Mouse (Mus musculus) heart, embryonic 15.5 days (tissue): ENCODE measurements around the gene Mex3b. TPM values are rescaled to one million over a fixed set of nuclear protein-coding genes. Genes with fewer than 3 reads are reported as not detected.

ENCODE experiments used
- ATAC-seq: fragments of 200-750 bp; cut with Nextera tagmentation; replicated peaks from 2 replicates; pipeline ENCODE4 v1.8.0; 2017; ENCODE audit warnings: low read depth, moderate TSS enrichment; ENCODE audit not compliant: insufficient number of reproducible peaks, insufficient read depth, low FRiP score
- H3K27ac ChIP-seq: fragments of 300-500 bp; sonication (generic); 2 replicates; pipeline ENCODE4 v1.5.1; 2015; ENCODE audit warnings: mild to moderate bottlenecking, inconsistent platforms
- H3K27me3 ChIP-seq: fragments of 300-500 bp; sonication (generic); 2 replicates; pipeline ENCODE4 v1.6.1; 2015; ENCODE audit warnings: inconsistent platforms
- H3K36me3 ChIP-seq: fragments of 300-500 bp; sonication (generic); 2 replicates; pipeline ENCODE4 v1.6.1; 2015; ENCODE audit warnings: mild to moderate bottlenecking, inconsistent platforms
- H3K4me1 ChIP-seq: fragments of 300-500 bp; sonication (generic); replicated peaks from 2 replicates; pipeline ENCODE4 v1.6.1; 2015; ENCODE audit warnings: inconsistent platforms
- H3K4me2 ChIP-seq: fragments of 300-500 bp; sonication (generic); 2 replicates; pipeline ENCODE4 v1.6.1; 2015; ENCODE audit warnings: inconsistent platforms, mild to moderate bottlenecking, moderate library complexity
- H3K4me3 ChIP-seq: fragments of 300-500 bp; sonication (generic); 2 replicates; pipeline ENCODE4 v1.5.1; 2015; ENCODE audit warnings: mild to moderate bottlenecking, inconsistent platforms
- H3K9ac ChIP-seq: fragments of 300-500 bp; sonication (generic); 2 replicates; pipeline ENCODE4 v1.6.1; 2015; ENCODE audit warnings: mild to moderate bottlenecking, inconsistent platforms
- H3K9me3 ChIP-seq: fragments of 300-500 bp; sonication (generic); replicated peaks from 2 replicates; pipeline ENCODE4 v1.6.1; 2016; ENCODE audit warnings: inconsistent platforms
- WGBS: fragments of 180-500 bp; shearing (Covaris S2); methylation state at CpG from one replicate; pipeline ENCODE4 v1.1.7; 2015; ENCODE audit warnings: mixed read lengths; 5-methylcytosine and 5-hydroxymethylcytosine counted together
- polyA plus RNA-seq: library from polyadenylated mRNA; unstranded; fragments of >200 nt; fragmentation: Nextera tagmentation; extraction: Ambion mirVana; gene quantifications from 2 replicates; pipeline ENCODE4 v1.2.1, GENCODE M21; 2015

Mex3b gene
- polyA plus RNA-seq, 1 experiment from 2014 or later: 5.4 TPM

GRCm38 (mm10) chr7:82868309-82869230, 1.4 kb downstream of the Mex3b start:
- Histone ChIP-seq H3K36me3 (no peaks in the 10 kb centered on the region), H3K9ac (peak overlapping the region; percentile 98), H3K4me2 (peak overlapping the region; percentile 92), H3K27ac (peak overlapping the region; percentile 99), H3K4me3 (peak overlapping the region; percentile 95), H3K9me3 (no peaks in the 10 kb centered on the region), H3K4me1 (peaks cover 22% of the 10 kb centered on the region), H3K27me3 (no peaks in the 10 kb centered on the region)
- 2% methylated on average over 56 of the region's 56 CpGs for WGBS
- ATAC-seq: no peak

- 14% methylated on average over 56 of the region's 56 CpGs for WGBS
- ATAC-seq: no peak
- H3K36me3 ChIP-seq: no peaks in the 10 kb centered on the region
- H3K4me3 ChIP-seq: peak overlapping the region; percentile 95
- H3K9ac ChIP-seq: peak overlapping the region; percentile 98
- H3K9me3 ChIP-seq: no peaks in the 10 kb centered on the region
- peaks cover 22% of the 10 kb centered on the region for H3K4me1 ChIP-seq
- H3K27me3 ChIP-seq: no peaks in the 10 kb centered on the region
- H3K27ac ChIP-seq: peak overlapping the region; percentile 99
- H3K4me2 ChIP-seq: peak overlapping the region; percentile 92
Measured at GRCm38 (mm10) chr7:82869231-82870147, 2.4 kb downstream of the Mex3b start.

GRCm38 (mm10) chr7:82870148-82870513, 3.0 kb downstream of the Mex3b start:
- peak overlapping the region; percentile 98 for H3K9ac ChIP-seq
- H3K4me3 ChIP-seq: peak overlapping the region; percentile 95
- no peak for ATAC-seq
- peaks cover 20% of the 10 kb centered on the region for H3K4me1 ChIP-seq
- no peak overlapping the region for H3K27ac ChIP-seq
- H3K4me2 ChIP-seq: peak overlapping the region; percentile 92
- no peaks in the 10 kb centered on the region for H3K9me3 ChIP-seq
- H3K36me3 ChIP-seq: no peaks in the 10 kb centered on the region
- no peaks in the 10 kb centered on the region for H3K27me3 ChIP-seq
- WGBS: 36% methylated on average over 18 of the region's 18 CpGs

- ATAC-seq: no peak
- no peaks in the 10 kb centered on the region for H3K27me3 ChIP-seq
- no peak overlapping the region for H3K4me2 ChIP-seq
- no peak overlapping the region for H3K4me3 ChIP-seq
- WGBS: 71% methylated on average over 5 of the region's 5 CpGs
- H3K4me1 ChIP-seq: no peaks in the 10 kb centered on the region; the same call in 1 of the 2 replicates
- no peaks in the 10 kb centered on the region for H3K36me3 ChIP-seq
- H3K9me3 ChIP-seq: no peaks in the 10 kb centered on the region
- H3K9ac ChIP-seq: no peak overlapping the region
- no peak overlapping the region for H3K27ac ChIP-seq
Measured at GRCm38 (mm10) chr7:82876551-82876950, 9.4 kb downstream of the Mex3b start.

GRCm38 (mm10) chr7:82880016-82880415, 12.9 kb downstream of the Mex3b start:
- Histone ChIP-seq H3K9ac (no peak overlapping the region), H3K4me3 (no peak overlapping the region), H3K4me1 (0 out of 2 replicates have a peak, but pooled peaks cover 2% of the 10 kb centered on the region), H3K27ac (no peak overlapping the region), H3K9me3 (no peaks in the 10 kb centered on the region; the same call in 1 of the 2 replicates), H3K27me3 (no peaks in the 10 kb centered on the region), H3K4me2 (no peak overlapping the region), H3K36me3 (no peaks in the 10 kb centered on the region)
- WGBS: 87% methylated on average over 5 of the region's 5 CpGs
- no peak for ATAC-seq

- no peak overlapping the region for H3K4me2 ChIP-seq
- ATAC-seq: no peak
Measured at GRCm38 (mm10) chr7:82880700-82881099, 13.6 kb downstream of the Mex3b start.

GRCm38 (mm10) chr7:82890317-82890850, 23.3 kb downstream of the Mex3b start:
- no peak for ATAC-seq
- no peaks in the 10 kb centered on the region for H3K9me3 ChIP-seq
- no peak overlapping the region for H3K9ac ChIP-seq
- peaks cover 21% of the 10 kb centered on the region for H3K4me1 ChIP-seq
- H3K4me2 ChIP-seq: no peak overlapping the region
- H3K36me3 ChIP-seq: no peaks in the 10 kb centered on the region
- no peak overlapping the region for H3K4me3 ChIP-seq
- 75% methylated on average over 6 of the region's 6 CpGs for WGBS
- no peak overlapping the region for H3K27ac ChIP-seq
- H3K27me3 ChIP-seq: no peaks in the 10 kb centered on the region

More at GRCm38 (mm10) chr7:82880700-82881099, 13.6 kb downstream of the Mex3b start:
- H3K27ac ChIP-seq: no peak overlapping the region
- H3K9ac ChIP-seq: no peak overlapping the region
- no peaks in the 10 kb centered on the region for H3K36me3 ChIP-seq
- WGBS: 87% methylated on average over 5 of the region's 5 CpGs
- no peaks in the 10 kb centered on the region; the same call in 1 of the 2 replicates for H3K9me3 ChIP-seq
- no peak overlapping the region for H3K4me3 ChIP-seq
- H3K27me3 ChIP-seq: no peaks in the 10 kb centered on the region
- H3K4me1 ChIP-seq: 0 out of 2 replicates have a peak, but pooled peaks cover 2% of the 10 kb centered on the region

- H3K9ac ChIP-seq: no peak overlapping the region
- ATAC-seq: 0 out of 2 replicates have a peak, but pooled peaks have one; percentile 43
Measured at GRCm38 (mm10) chr7:82890875-82891515, 23.9 kb downstream of the Mex3b start.

GRCm38 (mm10) chr7:82894366-82894765, 27.2 kb downstream of the Mex3b start:
- H3K4me2 ChIP-seq: no peak overlapping the region
- ATAC-seq: no peak
- H3K4me3 ChIP-seq: no peak overlapping the region
- no peaks in the 10 kb centered on the region for H3K9me3 ChIP-seq
- peaks cover 21% of the 10 kb centered on the region for H3K4me1 ChIP-seq
- H3K27me3 ChIP-seq: no peaks in the 10 kb centered on the region
- no peak overlapping the region for H3K27ac ChIP-seq
- WGBS: 22% methylated on average over 1 of the region's 1 CpGs
- H3K36me3 ChIP-seq: no peaks in the 10 kb centered on the region
- no peak overlapping the region for H3K9ac ChIP-seq

More at GRCm38 (mm10) chr7:82890875-82891515, 23.9 kb downstream of the Mex3b start:
- Histone ChIP-seq H3K4me3 (no peak overlapping the region), H3K4me1 (peaks cover 21% of the 10 kb centered on the region), H3K9me3 (no peaks in the 10 kb centered on the region), H3K36me3 (no peaks in the 10 kb centered on the region), H3K4me2 (no peak overlapping the region), H3K27ac (no peak overlapping the region), H3K27me3 (no peaks in the 10 kb centered on the region)
- WGBS: 11% methylated on average over 1 of the region's 1 CpGs

- H3K4me1 ChIP-seq: peaks cover 10% of the 10 kb centered on the region
- H3K9me3 ChIP-seq: no peaks in the 10 kb centered on the region
- H3K9ac ChIP-seq: no peak overlapping the region
- no peak overlapping the region for H3K4me3 ChIP-seq
- ATAC-seq: no peak
- no peak overlapping the region for H3K27ac ChIP-seq
- WGBS: 55% methylated on average over 2 of the region's 2 CpGs
- H3K36me3 ChIP-seq: no peaks in the 10 kb centered on the region
- no peak overlapping the region for H3K4me2 ChIP-seq
- no peaks in the 10 kb centered on the region for H3K27me3 ChIP-seq
Measured at GRCm38 (mm10) chr7:82895606-82896005, 28.5 kb downstream of the Mex3b start.
